Mouse (Mus musculus) myocyte (in vitro differentiated cells): ENCODE measurements around the gene Irs2.

Experiments used
- CEBPB ChIP-seq: IDR thresholded peaks from 2 replicates; pipeline ENCODE4 v1.6.1; 2011; ENCODE audit warnings: mild to moderate bottlenecking, moderate library complexity; ENCODE audit not compliant: poor library complexity, insufficient read depth, severe bottlenecking
- E2F4 ChIP-seq: IDR thresholded peaks from one replicate; pipeline ENCODE4 v1.6.1; 2011; ENCODE audit warnings: mild to moderate bottlenecking, control low read depth, moderate library complexity; ENCODE audit not compliant: insufficient read depth
- MAX ChIP-seq: IDR thresholded peaks from one replicate; pipeline ENCODE4 v1.6.1; 2011; ENCODE audit warnings: low read depth, mild to moderate bottlenecking, control low read depth
- MYOG ChIP-seq, 3 experiments: IDR thresholded peaks; one replicate each; pipeline ENCODE4 v1.6.1; 2011; ENCODE audit warnings: control low read depth in 2 of 3, low read depth in 2 of 3, mild to moderate bottlenecking in 2 of 3; ENCODE audit not compliant: insufficient read length in 2 of 3, control insufficient read depth in 1 of 3, insufficient read depth in 1 of 3
- POLR2A ChIP-seq: IDR thresholded peaks from one replicate; pipeline ENCODE4 v1.6.1; 2011; ENCODE audit warnings: low read depth, mild to moderate bottlenecking, control low read depth, moderate library complexity; ENCODE audit not compliant: insufficient read length
- POLR2AphosphoS2 ChIP-seq: IDR thresholded peaks from one replicate; pipeline ENCODE4 v1.6.1; 2011; ENCODE audit warnings: low read depth, control low read depth; ENCODE audit not compliant: insufficient read length
- REST ChIP-seq: IDR thresholded peaks from one replicate; pipeline ENCODE4 v1.6.1; 2011; ENCODE audit warnings: mild to moderate bottlenecking, control low read depth, moderate library complexity; ENCODE audit not compliant: insufficient read depth, insufficient read length
- SRF ChIP-seq: IDR thresholded peaks from one replicate; pipeline ENCODE4 v1.6.1; 2011; ENCODE audit warnings: low read depth; ENCODE audit not compliant: control insufficient read depth, insufficient read length
- TCF12 ChIP-seq: IDR thresholded peaks from one replicate; pipeline ENCODE4 v1.6.1; 2011; ENCODE audit warnings: mild to moderate bottlenecking, control low read depth; ENCODE audit not compliant: poor library complexity, insufficient read depth, severe bottlenecking
- TCF3 ChIP-seq: IDR thresholded peaks from one replicate; pipeline ENCODE4 v1.6.1; 2011; ENCODE audit warnings: low read depth, control low read depth; ENCODE audit not compliant: insufficient read length
- USF1 ChIP-seq: IDR thresholded peaks from one replicate; pipeline ENCODE4 v1.6.1; 2011; ENCODE audit warnings: low read depth, mild to moderate bottlenecking, control low read depth, moderate library complexity

DNA sequence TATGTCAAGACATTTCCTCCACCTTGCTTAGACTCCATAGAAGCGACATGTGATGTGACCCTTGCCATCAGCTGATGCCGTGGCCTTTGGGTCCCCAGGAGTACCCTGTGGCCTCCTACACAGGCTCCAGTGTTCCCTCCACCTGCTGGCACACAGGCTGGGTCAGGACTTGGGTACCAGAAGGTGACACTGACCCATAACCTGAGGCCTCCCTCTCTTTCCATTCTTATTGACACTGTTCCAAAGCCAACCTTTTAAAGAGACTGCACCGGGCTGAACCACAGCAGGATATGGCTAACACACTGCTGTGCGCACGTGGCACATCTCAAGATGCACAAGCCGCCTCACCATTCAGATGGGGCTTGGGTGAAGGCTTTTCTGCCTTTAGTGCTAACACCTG, 70.0 kb downstream of the Irs2 start:
- TF ChIP-seq MAX (no peak), USF1 (no peak), POLR2A (no peak), TCF12 (no peak), CEBPB (no peak), SRF (no peak), TCF3 (no peak), E2F4 (no peak), MYOG (IDR thresholded peaks at IDR 0.05; ENCODE audit: control insufficient read depth in 1 of 3, insufficient read depth in 1 of 3, insufficient read length in 2 of 3, low read depth in 2 of 3) (no peak), REST (no peak), POLR2AphosphoS2 (no peak)
